22 mouse cellular contexts compared by ENCODE assay signal in the genomic region with DNA sequence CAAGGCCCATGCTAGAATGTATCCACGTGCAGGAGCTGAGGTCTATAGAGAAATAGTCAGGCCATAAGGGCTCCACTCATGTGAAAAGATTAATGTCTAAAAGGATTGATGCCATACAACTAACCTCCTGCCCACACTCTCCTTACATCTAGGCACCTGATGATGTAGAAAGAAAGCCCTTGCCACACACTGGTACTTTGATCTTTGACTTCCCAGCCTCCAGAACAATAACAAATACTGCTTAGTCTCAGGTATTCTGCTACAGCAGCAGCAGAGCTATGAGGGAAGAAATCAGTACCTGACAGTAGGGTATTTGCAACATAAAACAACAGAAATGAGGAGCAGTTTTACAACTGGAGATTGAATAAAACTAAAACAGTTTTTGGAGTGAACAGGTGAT.
"Had no signal": no experiment of that assay in that cellular context is flagged by ENCODE, and none has a peak within 500 bp of the region (broad histone marks: within the 10 kb centered on the region; RNA-seq: fewer than 3 reads in every experiment).

No protein-coding gene starts in this region.

- H3K4me1 ChIP-seq: hindbrain, embryonic 13.5 days; hindbrain, embryonic 15.5 days had no signal

- H3K4me3 ChIP-seq: heart, adult 2 months; heart, embryonic 13.5 days; heart, embryonic 15.5 days; hindbrain, embryonic 13.5 days; hindbrain, embryonic 15.5 days; limb, embryonic 13.5 days; limb, embryonic 15.5 days; liver, embryonic 13.5 days; liver, embryonic 15.5 days had no signal

- H3K27ac ChIP-seq: heart, adult 2 months; heart, embryonic 13.5 days; heart, embryonic 15.5 days; hindbrain, embryonic 13.5 days; hindbrain, embryonic 15.5 days; hindbrain, postnatal 0 days; kidney, postnatal 0 days; limb, embryonic 13.5 days; limb, embryonic 15.5 days; liver, embryonic 13.5 days; liver, embryonic 15.5 days had no signal

- DNase-seq: gastrocnemius, postnatal 14 days; heart, adult 11 months; heart, adult 2 months; heart, postnatal 14 days; heart, postnatal 36 days; kidney, adult 11 months; kidney, adult 8-10 months; kidney, postnatal 14 days; layer of hippocampus, adult 9-11 months; layer of hippocampus, postnatal 36 days; left cerebral cortex, postnatal 4 days; liver, embryonic 13.5 days had no signal

- H3K27me3 ChIP-seq: heart, embryonic 13.5 days; heart, embryonic 15.5 days; hindbrain, embryonic 13.5 days; hindbrain, embryonic 15.5 days; limb, embryonic 13.5 days; limb, embryonic 15.5 days; liver, embryonic 13.5 days; liver, embryonic 15.5 days had no signal

- H3K36me3 ChIP-seq: heart, embryonic 15.5 days; hindbrain, embryonic 15.5 days; liver, embryonic 13.5 days; liver, embryonic 15.5 days had no signal

- H3K9me3 ChIP-seq: heart, embryonic 13.5 days; heart, embryonic 15.5 days; hindbrain, embryonic 13.5 days; hindbrain, embryonic 15.5 days; limb, embryonic 13.5 days; limb, embryonic 15.5 days; liver, embryonic 13.5 days; liver, embryonic 15.5 days had no signal

- H3K9ac ChIP-seq: heart, embryonic 13.5 days; heart, embryonic 15.5 days; hindbrain, embryonic 13.5 days; hindbrain, embryonic 15.5 days; limb, embryonic 13.5 days; limb, embryonic 15.5 days; liver, embryonic 13.5 days; liver, embryonic 15.5 days had no signal

- H3K4me2 ChIP-seq: heart, embryonic 11.5 days; heart, embryonic 13.5 days; heart, embryonic 15.5 days; hindbrain, embryonic 13.5 days; hindbrain, embryonic 15.5 days; limb, embryonic 13.5 days; limb, embryonic 15.5 days; liver, embryonic 13.5 days; liver, embryonic 15.5 days had no signal

- ATAC-seq: hindbrain, postnatal 0 days had no signal
